Mouse (Mus musculus): ENCODE measurements around the gene Mycn. TPM values are rescaled to one million over a fixed set of nuclear protein-coding genes. Genes with fewer than 3 reads are reported as not detected.

Mycn gene
- not detected in 3 replicates for total RNA-seq (2017)

- ATAC-seq (replicated peaks; ENCODE audit: insufficient number of reproducible peaks, low FRiP score, low TSS enrichment, poor library complexity, severe bottlenecking): no peak
Measured at GRCm38 (mm10) chr12:12941661-12942363, at the start of gene Mycn. Gene Mycn (minus strand): TSS chr12:12941914.

DNA sequence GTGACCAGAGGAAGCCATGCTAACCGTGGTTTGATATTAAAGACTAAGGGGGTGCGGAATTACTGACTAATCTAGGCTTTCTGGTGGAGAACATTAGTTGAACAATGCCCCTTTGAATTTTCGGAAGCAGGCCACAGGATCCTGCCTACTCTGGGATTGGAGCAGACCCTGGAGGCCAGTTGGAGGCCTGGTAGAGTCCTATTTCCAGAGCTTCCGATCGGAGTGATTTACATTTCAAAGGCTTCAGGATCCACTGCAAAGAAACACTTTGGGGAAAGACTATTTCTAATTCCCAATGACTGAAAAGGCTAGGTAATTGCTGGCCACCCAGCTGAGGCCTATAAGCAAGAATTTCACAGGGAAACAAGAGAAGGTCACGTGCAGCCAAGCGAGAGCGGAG is 45.7 kb upstream of the Mycn start:
- no peak for ATAC-seq (replicated peaks; ENCODE audit: insufficient number of reproducible peaks, low FRiP score, low TSS enrichment, poor library complexity, severe bottlenecking)

GRCm38 (mm10) chr12:12986612-12987206 is 45.0 kb upstream of the Mycn start:
- no peak for ATAC-seq (replicated peaks; ENCODE audit: insufficient number of reproducible peaks, low FRiP score, low TSS enrichment, poor library complexity, severe bottlenecking)

- ATAC-seq (replicated peaks; ENCODE audit: insufficient number of reproducible peaks, low FRiP score, low TSS enrichment, poor library complexity, severe bottlenecking): no peak
Measured at GRCm38 (mm10) chr12:12983032-12983431, 41.3 kb upstream of the Mycn start.

DNA sequence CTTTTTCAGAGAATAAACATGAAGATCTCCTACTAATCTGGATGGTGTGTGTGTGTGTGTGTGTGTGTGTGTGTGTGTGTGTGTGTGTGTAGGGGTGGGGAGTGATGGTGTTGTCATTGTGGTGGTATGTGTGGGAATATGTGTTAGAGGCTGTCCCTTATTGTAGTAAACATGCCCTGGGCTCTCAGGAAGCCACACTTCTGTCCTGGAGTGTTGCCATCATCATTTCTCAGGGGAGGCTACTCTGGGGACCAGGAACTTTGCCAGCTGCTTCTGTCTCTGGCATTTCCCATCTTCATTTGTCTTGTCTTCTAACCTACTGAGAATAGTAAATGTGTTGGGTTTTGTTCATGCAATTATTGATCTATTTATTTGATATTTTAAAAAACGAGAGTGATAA is 33.7 kb upstream of the Mycn start:
- no peak for ATAC-seq (replicated peaks; ENCODE audit: insufficient number of reproducible peaks, low FRiP score, low TSS enrichment, poor library complexity, severe bottlenecking)

DNA sequence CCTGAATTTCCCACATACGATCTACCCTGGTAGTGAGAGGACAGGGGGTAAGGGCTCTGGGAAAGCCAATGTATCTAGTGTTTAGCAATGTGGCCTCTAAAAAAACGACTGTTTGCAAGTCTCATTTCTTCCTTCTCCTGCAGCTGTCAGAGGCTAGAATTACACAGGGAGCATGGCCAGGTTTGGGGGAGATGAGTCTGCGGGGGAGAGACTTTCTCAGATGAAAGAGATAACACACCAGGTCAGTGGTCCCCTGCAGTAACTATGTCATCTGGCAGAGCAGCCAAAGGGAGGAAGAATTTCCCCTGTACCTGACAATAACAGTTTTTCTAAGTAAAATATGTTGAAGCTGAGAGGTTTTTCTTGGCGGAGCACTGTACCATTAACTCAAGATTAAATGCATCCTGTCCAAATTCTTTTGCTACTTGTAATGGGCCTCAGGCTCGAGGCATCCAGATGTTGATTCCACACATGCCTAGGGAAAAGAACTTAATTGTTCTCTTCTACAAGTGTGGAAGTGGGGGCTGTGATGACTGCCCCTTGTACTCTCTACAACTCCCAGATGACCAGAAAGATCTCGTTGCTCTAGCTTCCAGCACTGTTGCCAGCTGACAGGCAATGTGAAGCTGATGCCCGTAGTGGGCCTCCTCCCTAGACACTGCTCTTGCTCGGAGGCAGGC is 31.2 kb upstream of the Mycn start:
- no peak for ATAC-seq (replicated peaks; ENCODE audit: insufficient number of reproducible peaks, low FRiP score, low TSS enrichment, poor library complexity, severe bottlenecking)

- ATAC-seq (replicated peaks; ENCODE audit: insufficient number of reproducible peaks, low FRiP score, low TSS enrichment, poor library complexity, severe bottlenecking): no peak
Measured at GRCm38 (mm10) chr12:12967946-12968345, 26.2 kb upstream of the Mycn start.

DNA sequence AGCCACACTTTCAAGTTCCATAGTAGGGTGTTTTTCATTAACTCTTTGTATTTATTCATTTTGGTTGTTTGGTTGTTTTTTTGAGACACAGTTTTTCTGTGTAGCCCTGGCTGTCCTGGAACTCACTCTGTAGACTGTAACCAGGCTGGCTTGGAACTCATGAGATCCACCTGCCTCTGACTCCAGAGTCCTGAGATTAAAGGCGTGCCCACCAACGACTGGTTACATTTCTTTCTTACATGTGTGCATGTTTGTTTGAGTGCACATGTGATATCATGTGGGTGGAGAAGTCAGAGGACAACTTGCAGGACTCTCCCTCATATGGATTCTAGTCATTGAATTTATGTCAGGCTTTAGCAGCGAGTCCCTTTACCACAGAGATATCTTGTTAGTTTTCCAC is 23.1 kb upstream of the Mycn start:
- no peak for ATAC-seq (replicated peaks; ENCODE audit: insufficient number of reproducible peaks, low FRiP score, low TSS enrichment, poor library complexity, severe bottlenecking)

GRCm38 (mm10) chr12:12947606-12948005 is 5.9 kb upstream of the Mycn start:
- no peak for ATAC-seq (replicated peaks; ENCODE audit: insufficient number of reproducible peaks, low FRiP score, low TSS enrichment, poor library complexity, severe bottlenecking)

GRCm38 (mm10) chr12:12943288-12943687 is 1.6 kb upstream of the Mycn start:
- ATAC-seq (replicated peaks; ENCODE audit: insufficient number of reproducible peaks, low FRiP score, low TSS enrichment, poor library complexity, severe bottlenecking): no peak

DNA sequence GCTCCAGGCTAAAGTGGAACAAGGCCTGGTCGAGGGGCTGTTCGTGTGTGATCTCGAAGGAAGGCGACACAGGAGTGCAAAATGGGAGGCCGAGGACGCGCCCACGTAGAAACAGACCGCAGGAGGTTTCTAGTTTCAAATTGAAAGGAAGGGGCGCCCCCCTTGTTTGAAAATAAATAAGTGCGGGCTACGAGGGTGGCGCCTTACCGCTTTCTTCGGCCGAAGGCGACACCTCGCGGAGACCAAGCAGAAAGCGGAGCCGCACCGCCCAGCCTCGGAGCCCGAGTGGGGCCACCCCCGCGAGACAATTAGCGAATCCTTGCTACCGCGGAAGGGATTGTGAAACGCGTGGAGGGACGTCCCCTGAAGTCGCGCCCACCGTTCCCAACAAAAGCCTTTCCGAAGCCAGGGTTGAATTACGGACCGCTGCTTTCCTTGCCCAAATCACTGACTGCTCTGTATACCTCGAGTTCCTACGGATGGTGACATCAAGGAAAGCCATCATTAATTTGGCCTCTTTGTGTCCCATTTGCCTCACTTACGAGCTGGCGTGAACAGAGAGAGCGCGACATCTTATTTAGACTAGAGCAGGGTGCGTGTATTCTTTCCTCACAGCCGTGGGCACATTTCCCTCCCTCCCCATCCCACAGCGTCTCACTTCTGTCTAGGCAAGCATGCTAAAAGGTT is 793 bp upstream of the Mycn start:
- no peak for ATAC-seq (replicated peaks; ENCODE audit: insufficient number of reproducible peaks, low FRiP score, low TSS enrichment, poor library complexity, severe bottlenecking)

DNA sequence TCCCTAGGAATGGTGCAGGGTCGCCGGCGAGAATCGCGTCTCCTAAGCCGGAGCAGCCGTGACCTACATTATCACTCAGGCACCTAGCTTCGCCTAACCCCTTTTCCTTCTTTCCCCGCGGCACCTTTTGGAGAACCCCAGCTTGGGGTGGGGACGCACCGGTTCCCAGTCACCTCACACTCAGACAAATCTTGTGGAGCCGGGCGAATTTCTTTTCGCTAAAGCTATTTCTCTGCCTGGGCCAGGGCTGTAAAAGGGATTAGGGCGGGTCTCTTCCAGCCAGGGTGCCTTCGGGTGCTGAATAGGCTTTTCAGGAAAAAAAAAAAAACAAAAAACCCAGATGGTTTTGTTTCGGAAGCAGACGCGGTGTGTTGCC is 597 bp downstream of the Mycn start:
- ATAC-seq (replicated peaks; ENCODE audit: insufficient number of reproducible peaks, low FRiP score, low TSS enrichment, poor library complexity, severe bottlenecking): no peak

DNA sequence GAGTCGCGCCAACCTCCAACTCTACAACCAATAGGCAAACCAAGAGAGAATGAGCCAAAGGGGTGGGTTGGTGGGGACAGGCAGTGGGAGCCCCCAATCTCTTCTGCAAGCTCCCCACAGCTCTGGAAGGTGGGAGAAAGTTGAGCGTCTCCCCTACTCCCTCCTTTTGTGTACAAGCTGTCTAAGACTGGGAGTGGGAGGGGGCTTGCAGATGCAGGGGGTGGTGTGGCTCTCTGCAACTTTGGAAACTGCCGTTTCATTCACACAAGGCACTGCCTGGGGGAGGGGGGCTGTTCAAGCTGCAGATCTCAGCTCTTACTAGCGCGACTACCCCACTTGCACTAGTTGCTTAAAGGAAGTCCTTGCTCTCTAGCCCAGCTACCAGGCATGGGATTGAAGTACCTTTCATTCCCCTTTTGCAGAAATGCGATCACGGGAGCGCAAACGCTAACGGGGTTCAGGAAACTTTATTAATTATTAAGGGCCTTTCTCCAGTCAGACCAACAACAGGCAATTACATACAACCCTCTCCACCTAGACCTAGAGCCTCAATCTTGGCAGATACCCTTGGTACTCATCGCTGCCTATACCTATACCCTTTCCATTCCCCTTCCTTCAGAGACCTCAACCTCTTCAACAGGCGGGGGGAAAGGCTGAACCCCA is 1.1 kb downstream of the Mycn start:
- ATAC-seq (replicated peaks; ENCODE audit: insufficient number of reproducible peaks, low FRiP score, low TSS enrichment, poor library complexity, severe bottlenecking): no peak

- no peak for ATAC-seq (replicated peaks; ENCODE audit: insufficient number of reproducible peaks, low FRiP score, low TSS enrichment, poor library complexity, severe bottlenecking)
Measured at GRCm38 (mm10) chr12:12939581-12940465, 1.9 kb downstream of the Mycn start.

DNA sequence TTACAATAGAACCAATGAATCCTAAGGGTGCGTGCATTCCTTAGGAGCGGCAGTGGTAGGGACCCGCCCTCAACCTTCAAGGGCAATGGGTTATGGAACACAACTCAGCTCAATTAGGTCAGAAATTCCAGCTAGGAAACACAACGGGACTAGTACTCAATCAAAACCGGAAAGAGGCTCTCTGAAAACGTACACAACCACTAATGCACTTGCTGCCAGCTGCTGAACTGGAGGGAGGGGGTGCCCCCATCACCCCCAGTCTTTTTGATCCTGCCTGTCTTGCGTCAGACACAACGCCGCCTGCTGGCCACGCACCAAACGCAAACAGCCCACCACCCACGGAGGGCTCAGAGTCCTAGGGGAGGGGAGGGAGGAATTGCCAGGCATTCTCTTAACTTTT is 2.9 kb downstream of the Mycn start:
- ATAC-seq (replicated peaks; ENCODE audit: insufficient number of reproducible peaks, low FRiP score, low TSS enrichment, poor library complexity, severe bottlenecking): no peak

DNA sequence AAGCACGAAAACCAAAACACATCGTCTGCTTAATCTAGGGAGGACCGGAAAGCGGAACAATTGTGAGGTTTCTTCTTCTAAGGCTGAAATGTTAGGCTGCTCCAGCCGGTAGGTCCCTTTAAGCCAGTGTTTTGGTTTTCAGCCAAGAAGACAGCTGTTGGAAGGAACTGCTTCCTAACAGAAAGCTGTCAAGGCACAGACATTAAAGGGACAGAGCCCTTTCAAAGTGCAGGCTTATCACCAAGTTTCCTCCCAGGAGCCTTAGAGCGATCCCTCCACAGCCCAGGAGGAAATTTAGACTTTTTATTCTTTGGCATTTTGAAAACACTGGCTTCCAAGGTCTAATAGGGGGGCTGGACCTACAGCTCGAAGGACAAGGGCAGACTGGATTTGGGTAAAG is 3.4 kb downstream of the Mycn start:
- no peak for ATAC-seq (replicated peaks; ENCODE audit: insufficient number of reproducible peaks, low FRiP score, low TSS enrichment, poor library complexity, severe bottlenecking)

DNA sequence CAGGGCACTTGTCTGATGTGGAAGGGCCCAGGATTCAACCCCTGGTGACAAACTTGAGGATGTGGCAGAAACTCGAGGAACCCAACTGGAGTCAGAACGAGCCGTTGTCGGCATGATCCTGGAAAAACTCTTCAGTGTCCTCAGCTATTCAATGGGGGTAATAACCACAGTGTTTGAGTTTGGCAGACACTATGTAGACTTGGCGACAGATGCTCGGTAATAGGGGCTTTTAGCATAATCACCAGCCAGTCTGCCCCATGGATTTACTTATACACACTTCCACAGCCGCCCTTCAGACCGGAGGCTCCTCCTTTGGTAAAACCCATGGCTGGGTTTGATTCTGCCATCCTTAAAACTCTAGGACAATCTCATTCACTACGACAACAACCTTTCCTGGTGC is 4.0 kb downstream of the Mycn start:
- no peak for ATAC-seq (replicated peaks; ENCODE audit: insufficient number of reproducible peaks, low FRiP score, low TSS enrichment, poor library complexity, severe bottlenecking)

DNA sequence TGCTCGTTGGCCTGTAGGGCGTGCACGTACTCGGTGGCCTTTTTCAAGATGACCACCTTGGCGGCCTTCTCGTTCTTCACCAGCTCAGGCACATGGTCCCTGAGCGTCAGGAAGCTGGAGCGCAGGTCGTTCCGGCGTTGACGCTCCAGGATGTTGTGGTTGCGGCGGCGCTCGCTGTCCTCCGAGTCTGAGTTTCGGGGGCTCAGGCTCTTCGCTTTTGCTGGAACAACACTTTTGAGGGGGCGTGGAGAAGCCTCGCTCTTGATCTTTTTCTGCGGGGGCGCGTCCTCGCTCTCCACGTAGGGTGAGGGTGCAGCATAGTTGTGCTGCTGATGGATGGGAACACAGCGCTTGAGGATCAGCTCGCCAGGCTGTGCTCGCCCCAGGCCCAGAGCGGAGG is 4.6 kb downstream of the Mycn start:
- ATAC-seq (replicated peaks; ENCODE audit: insufficient number of reproducible peaks, low FRiP score, low TSS enrichment, poor library complexity, severe bottlenecking): no peak
